Mouse (Mus musculus): ENCODE data around the gene Cmip. TPM values are rescaled to one million over a fixed set of nuclear protein-coding genes. Genes with fewer than 3 reads are reported as not detected.

The Cmip gene
- polyA plus RNA-seq, 1 experiment from 2014 or later: 13.9 TPM

DNA sequence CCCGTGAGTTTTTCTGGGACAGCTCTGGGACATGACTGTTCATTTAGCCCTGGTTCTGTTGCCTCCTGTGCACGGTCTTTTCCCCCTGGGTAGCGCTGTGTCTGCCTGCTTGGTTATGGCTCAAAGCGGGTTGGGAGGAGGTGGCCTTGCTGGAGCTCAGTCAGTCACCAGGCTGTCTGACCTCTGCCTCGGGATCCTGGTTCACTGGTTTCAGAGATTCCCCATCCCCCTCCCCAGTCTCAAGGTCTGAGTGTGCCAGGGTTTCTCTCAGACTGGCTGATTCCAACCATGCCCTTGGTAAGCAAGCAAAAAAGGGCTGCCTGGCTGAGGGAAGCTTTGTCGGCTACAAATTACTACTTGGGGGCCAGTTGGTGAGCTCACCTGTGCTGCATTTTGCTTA, 76.8 kb downstream of the Cmip start:
- Histone ChIP-seq H3K27me3 (no peaks in the 10 kb centered on the region), H3K9ac (no peak overlapping the region), H3K4me1 (peaks cover 60% of the 10 kb centered on the region), H3K9me3 (no peaks in the 10 kb centered on the region), H3K36me3 (no peaks in the 10 kb centered on the region), H3K4me3 (no peak overlapping the region), H3K27ac (no peak overlapping the region), H3K4me2 (replicated peaks) (no peak overlapping the region)
- no peak for ATAC-seq (ENCODE audit: low FRiP score, low read depth)
- WGBS: 36% methylated on average over 6 of the region's 6 CpGs

DNA sequence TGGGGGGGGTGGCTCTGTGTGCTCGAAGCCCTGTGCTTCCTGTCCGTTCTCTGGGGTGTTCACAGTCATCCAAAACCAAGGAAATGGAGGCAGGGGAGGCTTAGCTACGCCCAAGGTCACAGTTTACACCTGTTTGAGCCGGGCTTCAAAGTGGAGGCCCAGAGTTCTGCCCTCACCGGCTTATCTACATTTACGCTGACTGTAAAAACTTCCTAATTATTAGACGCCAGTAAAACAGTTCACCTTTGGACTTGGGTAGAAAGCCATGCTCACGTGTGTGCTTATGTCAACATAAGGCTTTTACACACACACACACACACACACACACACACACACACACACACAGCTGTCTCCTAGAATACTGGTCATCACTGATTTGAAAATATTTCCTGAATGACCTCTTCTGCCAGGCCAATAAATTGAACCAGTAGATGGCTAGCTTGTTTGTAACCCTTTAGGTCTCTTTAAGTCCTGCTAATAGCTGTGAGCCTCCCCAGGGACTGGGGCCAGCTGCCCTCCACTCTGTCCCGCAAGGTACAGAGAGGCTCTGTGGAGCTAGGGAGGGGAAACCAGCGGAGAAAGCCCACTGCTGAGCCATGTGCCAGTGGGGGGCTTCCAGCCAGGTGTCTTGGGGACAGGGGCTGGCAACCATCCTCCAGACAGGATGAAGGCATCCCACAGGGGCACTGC, 77.3 kb downstream of the Cmip start:
- Histone ChIP-seq H3K4me1 (peaks cover 61% of the 10 kb centered on the region), H3K9me3 (no peaks in the 10 kb centered on the region), H3K4me3 (no peak overlapping the region), H3K36me3 (no peaks in the 10 kb centered on the region), H3K27ac (no peak overlapping the region), H3K9ac (no peak overlapping the region), H3K4me2 (replicated peaks) (no peak overlapping the region), H3K27me3 (no peaks in the 10 kb centered on the region)
- ATAC-seq (ENCODE audit: low FRiP score, low read depth): no peak
- WGBS: 18% methylated on average over 10 of the region's 10 CpGs

DNA sequence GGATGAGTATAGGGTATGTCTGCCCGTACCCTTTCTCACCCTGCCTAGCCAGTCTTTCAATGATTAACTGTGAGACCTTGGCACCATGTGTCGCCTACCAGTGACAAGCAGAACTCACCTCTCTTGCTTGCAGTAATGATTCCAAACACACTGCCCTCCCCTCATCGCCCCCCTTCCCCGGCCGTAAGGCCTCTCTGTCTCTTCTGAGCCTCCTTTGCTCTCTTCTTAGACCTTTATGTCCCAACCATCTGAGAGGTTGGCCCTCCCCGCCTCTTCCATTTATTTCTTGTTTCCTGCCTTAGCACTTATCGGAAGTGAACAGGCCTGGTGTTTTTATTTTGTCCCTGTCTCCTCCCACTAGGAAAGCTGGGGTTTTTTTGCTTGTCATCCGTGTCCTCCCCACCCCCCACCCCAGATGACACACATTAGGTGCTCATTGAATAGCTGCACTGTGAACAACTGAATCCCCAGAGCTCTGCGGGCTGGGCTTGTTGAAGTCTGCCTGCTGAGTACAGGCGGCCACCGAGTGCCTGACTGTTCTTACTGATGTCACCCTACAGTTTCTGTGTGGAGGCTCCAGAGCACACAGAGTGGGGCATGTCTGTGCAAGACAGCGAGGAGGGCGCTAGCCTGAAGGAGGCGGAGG, 78.0 kb downstream of the Cmip start:
- Histone ChIP-seq H3K4me1 (peaks cover 63% of the 10 kb centered on the region), H3K27me3 (no peaks in the 10 kb centered on the region), H3K9me3 (no peaks in the 10 kb centered on the region), H3K4me3 (no peak overlapping the region), H3K27ac (peak overlapping the region; percentile 2; the same call in 1 of the 2 replicates), H3K4me2 (replicated peaks) (peak overlapping the region; percentile 16; the same call in 1 of the 2 replicates), H3K36me3 (no peaks in the 10 kb centered on the region), H3K9ac (no peak overlapping the region)
- WGBS: 26% methylated on average over 14 of the region's 14 CpGs
- ATAC-seq (ENCODE audit: low FRiP score, low read depth): no peak

GRCm38 (mm10) chr8:117335423-117335822, 78.6 kb downstream of the Cmip start:
- Histone ChIP-seq H3K4me2 (replicated peaks) (0 out of 2 replicates have a peak overlapping the region, but pooled peaks have one; percentile 16), H3K36me3 (no peaks in the 10 kb centered on the region), H3K27ac (peak overlapping the region; percentile 2; the same call in 1 of the 2 replicates), H3K4me3 (no peak overlapping the region), H3K9ac (no peak overlapping the region), H3K27me3 (no peaks in the 10 kb centered on the region), H3K9me3 (no peaks in the 10 kb centered on the region), H3K4me1 (peaks cover 66% of the 10 kb centered on the region)
- no peak for ATAC-seq (ENCODE audit: low FRiP score, low read depth)
- 40% methylated on average over 8 of the region's 8 CpGs for WGBS

- H3K4me2 ChIP-seq (replicated peaks): no peak overlapping the region
- H3K9me3 ChIP-seq: no peaks in the 10 kb centered on the region
- no peak overlapping the region for H3K9ac ChIP-seq
- WGBS: 86% methylated on average over 3 of the region's 3 CpGs
- no peak overlapping the region for H3K4me3 ChIP-seq
- no peaks in the 10 kb centered on the region for H3K36me3 ChIP-seq
- no peak for ATAC-seq (ENCODE audit: low FRiP score, low read depth)
- H3K27me3 ChIP-seq: no peaks in the 10 kb centered on the region
- peaks cover 65% of the 10 kb centered on the region for H3K4me1 ChIP-seq
- no peak overlapping the region for H3K27ac ChIP-seq
Measured at GRCm38 (mm10) chr8:117337188-117337587, 80.3 kb downstream of the Cmip start.

GRCm38 (mm10) chr8:117338678-117339077, 81.8 kb downstream of the Cmip start:
- peaks cover 55% of the 10 kb centered on the region for H3K4me1 ChIP-seq
- no peaks in the 10 kb centered on the region for H3K36me3 ChIP-seq
- 67% methylated on average over 2 of the region's 2 CpGs for WGBS
- H3K27ac ChIP-seq: no peak overlapping the region
- no peaks in the 10 kb centered on the region for H3K9me3 ChIP-seq
- no peak for ATAC-seq (ENCODE audit: low FRiP score, low read depth)
- no peak overlapping the region for H3K4me2 ChIP-seq (replicated peaks)
- H3K4me3 ChIP-seq: no peak overlapping the region
- H3K9ac ChIP-seq: no peak overlapping the region
- H3K27me3 ChIP-seq: no peaks in the 10 kb centered on the region

GRCm38 (mm10) chr8:117339296-117339957, 82.6 kb downstream of the Cmip start:
- ATAC-seq (ENCODE audit: low FRiP score, low read depth): no peak
- H3K36me3 ChIP-seq: no peaks in the 10 kb centered on the region
- H3K4me1 ChIP-seq: peaks cover 50% of the 10 kb centered on the region
- H3K4me3 ChIP-seq: no peak overlapping the region
- H3K9me3 ChIP-seq: no peaks in the 10 kb centered on the region
- H3K9ac ChIP-seq: no peak overlapping the region
- H3K4me2 ChIP-seq (replicated peaks): no peak overlapping the region
- 31% methylated on average over 19 of the region's 19 CpGs for whole genome bisulfite sequencing
- peak overlapping the region; percentile 6; the same call in 1 of the 2 replicates for H3K27ac ChIP-seq
- no peaks in the 10 kb centered on the region for H3K27me3 ChIP-seq

DNA sequence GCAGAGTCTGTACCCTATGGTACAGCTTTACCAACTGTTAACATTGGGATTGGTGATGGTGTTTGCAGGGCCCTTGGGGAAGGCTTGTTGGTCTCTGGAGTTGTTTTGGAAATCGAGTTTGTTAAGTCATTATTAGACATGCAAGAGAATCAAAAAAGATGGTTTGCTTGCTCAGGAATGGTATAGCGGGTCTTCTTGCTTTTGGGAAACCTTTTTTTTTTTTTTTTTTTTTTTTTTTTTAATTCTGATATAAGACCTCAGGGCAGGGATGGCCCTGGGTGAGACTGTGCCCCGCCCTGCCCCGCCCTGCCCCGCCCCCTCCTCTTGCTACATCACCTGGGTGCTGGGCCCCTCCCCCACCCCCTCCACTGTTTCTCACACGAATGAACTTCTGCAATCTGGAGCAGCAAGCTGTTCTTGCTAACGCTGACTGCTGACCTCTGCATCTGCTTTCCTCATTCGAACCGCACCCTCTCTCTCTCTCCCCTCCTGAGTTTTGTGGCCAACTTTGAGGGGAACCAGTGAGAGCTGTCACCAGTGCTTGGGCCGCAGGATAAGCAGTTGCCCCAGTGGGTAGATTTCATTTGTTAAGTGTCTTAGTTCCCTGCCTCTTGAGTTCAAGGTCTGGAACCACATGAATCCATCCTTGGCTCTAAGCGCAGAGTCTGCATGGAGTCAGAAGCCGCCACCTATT, 83.2 kb downstream of the Cmip start:
- no peak overlapping the region for H3K9ac ChIP-seq
- H3K4me1 ChIP-seq: peaks cover 45% of the 10 kb centered on the region
- H3K27me3 ChIP-seq: no peaks in the 10 kb centered on the region
- 33% methylated on average over 12 of the region's 12 CpGs for WGBS
- H3K36me3 ChIP-seq: no peaks in the 10 kb centered on the region
- no peak for ATAC-seq (ENCODE audit: low FRiP score, low read depth)
- H3K9me3 ChIP-seq: no peaks in the 10 kb centered on the region
- H3K4me3 ChIP-seq: no peak overlapping the region
- H3K4me2 ChIP-seq (replicated peaks): no peak overlapping the region
- H3K27ac ChIP-seq: no peak overlapping the region

DNA sequence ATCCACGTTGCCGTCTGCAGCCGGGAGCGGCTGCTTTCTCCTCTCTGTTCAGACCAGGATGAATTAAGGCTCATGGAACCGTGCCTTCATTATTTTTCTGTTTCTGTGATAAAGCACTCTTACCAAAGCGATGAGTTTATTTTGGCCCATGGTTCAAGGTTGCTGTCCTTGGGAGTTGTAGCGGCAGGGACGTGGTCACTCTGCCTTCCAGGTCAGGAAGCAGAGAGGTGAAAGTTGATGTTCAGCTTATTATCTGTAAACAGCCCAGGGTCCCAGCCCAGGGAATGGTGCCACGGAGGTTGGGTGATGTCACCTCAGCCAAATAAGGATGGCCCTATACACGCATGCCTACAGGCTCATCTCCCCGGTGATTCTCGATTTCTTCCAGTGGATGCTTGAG, 83.9 kb downstream of the Cmip start:
- Histone ChIP-seq H3K9me3 (no peaks in the 10 kb centered on the region), H3K36me3 (no peaks in the 10 kb centered on the region), H3K4me1 (peaks cover 40% of the 10 kb centered on the region), H3K27ac (no peak overlapping the region), H3K9ac (no peak overlapping the region), H3K4me2 (replicated peaks) (no peak overlapping the region), H3K27me3 (no peaks in the 10 kb centered on the region), H3K4me3 (no peak overlapping the region)
- WGBS: 93% methylated on average over 12 of the region's 12 CpGs
- ATAC-seq (ENCODE audit: low FRiP score, low read depth): no peak

GRCm38 (mm10) chr8:117342735-117343385, 86.0 kb downstream of the Cmip start:
- WGBS: 55% methylated on average over 8 of the region's 8 CpGs
- Histone ChIP-seq H3K27me3 (no peaks in the 10 kb centered on the region), H3K4me1 (peaks cover 32% of the 10 kb centered on the region), H3K4me3 (no peak overlapping the region), H3K9me3 (no peaks in the 10 kb centered on the region), H3K9ac (no peak overlapping the region), H3K4me2 (replicated peaks) (no peak overlapping the region), H3K36me3 (no peaks in the 10 kb centered on the region), H3K27ac (no peak overlapping the region)
- no peak for ATAC-seq (ENCODE audit: low FRiP score, low read depth)

DNA sequence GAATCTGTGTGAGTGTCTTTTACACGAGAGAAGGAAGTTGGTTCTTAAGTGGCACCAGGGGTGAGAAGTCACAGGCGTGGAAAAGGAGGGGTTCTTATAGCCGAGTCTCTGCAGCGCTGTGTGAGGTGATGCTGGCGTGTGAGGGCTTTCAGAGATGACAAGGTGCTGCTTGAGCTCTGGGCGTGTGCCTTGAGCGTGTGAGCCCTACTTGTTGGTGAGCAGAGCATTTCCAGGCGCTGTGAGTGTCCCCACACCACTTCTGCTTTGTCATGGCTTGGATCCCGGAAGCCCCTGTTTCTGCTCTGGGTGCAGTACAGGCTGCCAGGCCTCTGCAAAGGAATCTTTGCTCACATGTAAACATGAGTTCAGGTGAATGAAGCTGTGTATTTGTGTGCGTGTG, 86.6 kb downstream of the Cmip start:
- Histone ChIP-seq H3K4me1 (peaks cover 31% of the 10 kb centered on the region), H3K27ac (no peak overlapping the region), H3K4me3 (no peak overlapping the region), H3K9ac (no peak overlapping the region), H3K9me3 (no peaks in the 10 kb centered on the region), H3K36me3 (no peaks in the 10 kb centered on the region), H3K4me2 (replicated peaks) (no peak overlapping the region), H3K27me3 (no peaks in the 10 kb centered on the region)
- 67% methylated on average over 10 of the region's 10 CpGs for WGBS
- no peak for ATAC-seq (ENCODE audit: low FRiP score, low read depth)
